Mouse (Mus musculus) activated CD4-positive, CD25-positive, alpha-beta regulatory T cell, adult 4 months (primary cell): ENCODE data around the gene Cypt3. TPM values are rescaled to one million over a fixed set of nuclear protein-coding genes. Genes with fewer than 3 reads are reported as not detected.

ENCODE experiments used
- ATAC-seq: one replicate; pipeline ENCODE4 v1.8.0; 2017
- polyA plus RNA-seq, 2 experiments: library from polyadenylated mRNA; unstranded; fragments of 100-300 nt; shearing (Covaris generic); gene quantifications; one replicate each; pipeline ENCODE4 v1.2.1; 2017

The Cypt3 gene
- not detected for polyA plus RNA-seq

DNA sequence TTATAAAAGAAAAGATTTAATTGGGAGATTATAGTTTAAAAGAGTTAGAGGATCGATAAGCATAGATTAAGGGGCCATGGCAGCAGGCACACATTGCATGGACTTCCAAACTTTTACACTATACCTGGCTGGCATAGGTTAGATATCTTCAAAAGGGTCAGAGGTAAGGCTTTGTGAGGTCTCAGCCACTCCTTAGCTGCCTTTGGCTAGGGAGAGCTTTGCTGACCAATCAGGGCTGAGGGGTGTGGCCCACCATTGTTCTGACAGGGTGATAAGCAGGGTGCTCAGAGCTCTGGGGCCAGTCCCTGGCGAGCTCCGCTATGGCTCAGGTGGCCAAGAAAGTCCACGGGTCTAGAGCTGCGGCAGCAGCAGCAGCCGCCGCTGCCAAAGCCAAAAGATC lies at the start of gene Cypt3:
Gene Cypt3, plus strand, starts transcription at position 301 of the 400 bp plus-strand sequence.
- no peak for ATAC-seq

DNA sequence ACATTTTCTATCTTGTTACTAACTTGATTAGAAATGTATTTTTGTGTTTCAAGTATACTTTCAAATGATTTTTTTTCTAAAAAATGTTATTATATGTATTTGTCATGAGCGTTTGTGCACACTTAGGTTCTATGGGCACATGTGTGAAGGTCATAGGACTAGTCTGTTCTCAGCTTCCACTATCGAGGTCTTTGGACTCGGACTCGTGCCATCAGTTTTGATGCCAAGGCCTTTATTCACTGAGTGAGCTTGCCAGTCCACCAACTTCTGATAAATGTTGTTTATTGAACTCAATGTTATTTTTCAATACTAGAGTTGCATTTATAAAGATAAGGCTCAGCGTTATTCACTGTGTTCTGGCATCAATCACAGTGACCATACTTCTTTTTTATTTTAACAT lies 42.9 kb upstream of the Cypt3 start:
- ATAC-seq, result no peak

DNA sequence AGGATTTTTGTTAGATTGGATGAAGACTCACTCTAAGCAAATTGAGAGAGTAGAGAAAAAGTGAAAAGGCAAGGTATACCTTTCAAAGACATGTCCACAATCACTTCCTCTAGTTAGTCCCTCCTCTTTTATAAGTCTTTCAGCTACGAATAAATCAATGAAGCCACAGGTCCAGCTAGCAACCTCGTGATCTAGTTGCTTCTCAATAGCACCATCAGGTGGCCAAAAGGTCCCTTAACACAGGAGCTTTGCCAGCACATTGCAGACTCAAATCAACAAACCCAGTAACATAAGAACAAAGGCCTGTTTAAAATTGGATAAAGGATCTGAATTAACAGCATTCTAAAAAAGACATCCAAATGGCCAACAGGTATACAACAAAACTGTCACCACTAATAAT lies 30.0 kb upstream of the Cypt3 start:
- ATAC-seq, result no peak

DNA sequence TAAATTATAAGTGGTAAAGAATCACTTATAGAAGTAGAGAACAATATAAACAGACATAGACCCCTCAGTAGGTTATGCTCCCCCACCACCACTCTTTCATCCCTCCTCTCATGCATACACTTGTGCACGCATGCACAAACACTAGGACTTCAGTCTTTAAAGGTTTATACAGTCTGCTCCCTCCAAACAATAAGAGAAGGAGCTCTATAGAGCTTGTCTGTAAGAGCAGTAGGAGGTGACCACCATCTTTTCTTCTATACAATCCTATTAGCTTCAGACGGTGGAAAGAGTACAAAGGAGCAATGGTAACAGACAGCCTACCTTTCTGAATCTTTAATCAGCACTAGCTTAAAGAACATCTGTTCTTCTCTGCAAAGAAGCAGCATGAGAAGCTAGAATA lies 1.8 kb upstream of the Cypt3 start:
- ATAC-seq, result no peak

DNA sequence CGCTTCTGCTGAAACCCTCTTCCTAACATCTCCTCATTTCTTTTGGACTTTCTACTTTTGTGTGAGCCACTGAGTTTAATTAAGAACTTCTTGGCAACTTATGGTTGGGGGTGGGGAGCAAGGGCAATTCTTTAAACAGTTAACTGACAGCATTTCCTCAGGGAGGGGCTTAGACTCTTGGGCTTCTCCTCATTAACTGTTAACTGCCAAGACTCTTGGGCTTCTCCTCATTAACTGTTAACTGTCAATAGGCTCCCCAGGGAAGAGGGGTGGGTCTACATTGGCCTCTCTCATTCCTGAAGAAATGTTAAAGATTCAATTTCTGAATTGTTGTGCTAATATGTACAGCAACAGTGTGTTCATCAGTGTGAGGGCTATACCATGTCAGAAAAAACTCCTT lies 6.3 kb downstream of the Cypt3 start:
- ATAC-seq, result no peak

DNA sequence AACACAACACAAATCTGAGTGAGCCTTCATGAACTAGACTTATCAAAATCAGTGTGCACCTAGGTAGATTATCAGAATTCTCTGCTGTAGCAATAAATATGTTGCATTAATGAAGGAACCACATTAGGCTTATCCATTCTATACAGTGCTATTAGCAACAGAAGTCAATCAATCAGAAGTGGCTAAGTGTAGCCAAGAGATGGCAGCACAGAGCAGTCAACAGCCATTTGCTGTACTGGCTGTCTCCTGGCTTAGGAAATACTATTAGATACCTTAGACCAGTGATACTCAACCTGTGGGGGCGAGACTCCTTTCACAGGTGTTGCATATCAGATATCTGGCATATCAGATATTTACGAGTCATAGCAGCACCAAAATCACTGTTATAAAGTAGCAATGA lies 41.2 kb downstream of the Cypt3 start:
- ATAC-seq, result no peak

Other genes starting within 250 kb of the Cypt3 start
- 1 to 10 TPM; 3.1 to 5.9 TPM for gene Ubqln2, start 60.4 kb upstream of the Cypt3 start, polyA plus RNA-seq
- under 1 TPM; 0.16 to 0.24 TPM for gene Kctd12b, start 137.8 kb downstream of the Cypt3 start, polyA plus RNA-seq
- gene Nbdy, start 165.0 kb downstream of the Cypt3 start, polyA plus RNA-seq, result 10 to 100 TPM; 46.3 to 48.4 TPM